Mouse (Mus musculus): ENCODE measurements around the gene 1700047I17Rik2.
"Not testable (repeated sequence)": the region's sequence is repeated elsewhere in the genome, so short reads cannot be mapped to it uniquely, and the experiment has no call there.

1700047I17Rik2 gene

GRCm38 (mm10) chr12:55199306-55199705, at the start of gene 1700047I17Rik2:
Gene 1700047I17Rik2, plus strand, starts transcription at chr12:55199592.
- DNase-seq, result not testable (repeated sequence)

- not testable (repeated sequence) for DNase-seq
Observed at GRCm38 (mm10) chr12:55154559-55155448, 44.6 kb upstream of the 1700047I17Rik2 start, which contains the start of gene Srp54b. Gene Srp54b, plus strand, starts transcription at chr12:55155104.

GRCm38 (mm10) chr12:55155449-55155783, 44.0 kb upstream of the 1700047I17Rik2 start:
- not testable (repeated sequence) for DNase-seq

- DNase-seq, result not testable (repeated sequence)
Observed at GRCm38 (mm10) chr12:55167034-55167557, 32.3 kb upstream of the 1700047I17Rik2 start.

GRCm38 (mm10) chr12:55187686-55188085, 11.7 kb upstream of the 1700047I17Rik2 start:
- DNase-seq, result not testable (repeated sequence)

GRCm38 (mm10) chr12:55189127-55189526, 10.3 kb upstream of the 1700047I17Rik2 start:
- not testable (repeated sequence) for DNase-seq

GRCm38 (mm10) chr12:55199799-55200198, 407 bp downstream of the 1700047I17Rik2 start:
- DNase-seq, result not testable (repeated sequence)

- not testable (repeated sequence) for DNase-seq
Observed at GRCm38 (mm10) chr12:55212944-55213343, 13.6 kb downstream of the 1700047I17Rik2 start.

- not testable (repeated sequence) for DNase-seq
Observed at GRCm38 (mm10) chr12:55229626-55230519, 30.5 kb downstream of the 1700047I17Rik2 start, which contains the start of gene Srp54c. Gene Srp54c, plus strand, starts transcription at chr12:55230168.

- peak; percentile 5 for DNase-seq
Observed at GRCm38 (mm10) chr12:55230520-55230861, 31.1 kb downstream of the 1700047I17Rik2 start.

GRCm38 (mm10) chr12:55242243-55242642, 42.9 kb downstream of the 1700047I17Rik2 start:
- DNase-seq, result not testable (repeated sequence)

GRCm38 (mm10) chr12:55261950-55262349, 62.6 kb downstream of the 1700047I17Rik2 start:
- not testable (repeated sequence) for DNase-seq

GRCm38 (mm10) chr12:55263385-55263784, 64.0 kb downstream of the 1700047I17Rik2 start:
- not testable (repeated sequence) for DNase-seq

Measured in cerebellum, adult 11-12 months (tissue).